Mouse (Mus musculus): ENCODE results near the gene Pla2g2f.
A peak's percentile ranks its signal among the peaks of the same experiment; 100 is the strongest.

Pla2g2f gene

GRCm38 (mm10) chr4:138762266-138762665 lies 4.8 kb upstream of the Pla2g2f start:
- DNase-seq (ENCODE audit: low spot score in 2 of 2) = no peak

GRCm38 (mm10) chr4:138755983-138756382 lies 1.4 kb downstream of the Pla2g2f start:
- no peak for DNase-seq (ENCODE audit: low spot score in 2 of 2)

- DNase-seq (ENCODE audit: low spot score in 2 of 2) = no peak
These were observed 2.0 kb downstream of the Pla2g2f start for GRCm38 (mm10) chr4:138755439-138755838.

- DNase-seq (ENCODE audit: low spot score in 2 of 2) = no peak
These were observed 3.0 kb downstream of the Pla2g2f start for GRCm38 (mm10) chr4:138754432-138754831.

- DNase-seq (ENCODE audit: low spot score in 2 of 2) = no peak
These were observed 3.8 kb downstream of the Pla2g2f start for GRCm38 (mm10) chr4:138753608-138754007.

- no peak for DNase-seq (ENCODE audit: low spot score in 2 of 2)
These were observed 4.8 kb downstream of the Pla2g2f start for GRCm38 (mm10) chr4:138752603-138753002.

- no peak for DNase-seq (ENCODE audit: low spot score in 2 of 2)
These were observed 8.9 kb downstream of the Pla2g2f start for GRCm38 (mm10) chr4:138748369-138749072.

GRCm38 (mm10) chr4:138747851-138748250 lies 9.6 kb downstream of the Pla2g2f start:
- DNase-seq (ENCODE audit: low spot score in 2 of 2) = no peak

- no peak for DNase-seq (ENCODE audit: low spot score in 2 of 2)
These were observed 10.6 kb downstream of the Pla2g2f start for GRCm38 (mm10) chr4:138746866-138747265.

GRCm38 (mm10) chr4:138745884-138746283 lies 11.5 kb downstream of the Pla2g2f start:
- DNase-seq (ENCODE audit: low spot score in 2 of 2) = no peak

GRCm38 (mm10) chr4:138739136-138739851 lies 18.1 kb downstream of the Pla2g2f start:
- no peak for DNase-seq (ENCODE audit: low spot score in 2 of 2)

GRCm38 (mm10) chr4:138737031-138737430 lies 20.4 kb downstream of the Pla2g2f start, which contains the start of gene Ubxn10:
TSS of gene Ubxn10 (minus strand) at chr4:138737167.
- DNase-seq (ENCODE audit: low spot score in 2 of 2) = no peak

GRCm38 (mm10) chr4:138734863-138735262 lies 22.6 kb downstream of the Pla2g2f start:
- DNase-seq (ENCODE audit: low spot score in 2 of 2) = no peak

GRCm38 (mm10) chr4:138734105-138734504 lies 23.3 kb downstream of the Pla2g2f start:
- no peak for DNase-seq (ENCODE audit: low spot score in 2 of 2)

- DNase-seq (ENCODE audit: low spot score in 2 of 2) = peak in 1 of 2 experiments; percentile 14
These were observed 28.3 kb downstream of the Pla2g2f start for GRCm38 (mm10) chr4:138729018-138729703.

- DNase-seq (ENCODE audit: low spot score in 2 of 2) = no peak
These were observed 31.7 kb downstream of the Pla2g2f start for GRCm38 (mm10) chr4:138725751-138726150.

GRCm38 (mm10) chr4:138725127-138725461 lies 32.3 kb downstream of the Pla2g2f start:
- peak; percentile 23 to 34 for DNase-seq (ENCODE audit: low spot score in 2 of 2)

- no peak for DNase-seq (ENCODE audit: low spot score in 2 of 2)
These were observed 32.9 kb downstream of the Pla2g2f start, which contains the start of gene Pla2g2c for GRCm38 (mm10) chr4:138724354-138725126. TSS of gene Pla2g2c (plus strand) at chr4:138724792.

- no peak for DNase-seq (ENCODE audit: low spot score in 2 of 2)
These were observed 33.7 kb downstream of the Pla2g2f start for GRCm38 (mm10) chr4:138723493-138724281.

GRCm38 (mm10) chr4:138719264-138719596 lies 38.2 kb downstream of the Pla2g2f start:
- no peak for DNase-seq (ENCODE audit: low spot score in 2 of 2)
